Mouse (Mus musculus): Measurements from ENCODE around the gene Abcg1. TPM values are rescaled to one million over a fixed set of nuclear protein-coding genes. Genes with fewer than 3 reads are reported as not detected.

Abcg1 gene
- polyA plus RNA-seq (2015; fragmentation: Nextera tagmentation; extraction: Ambion mirVana): 9.7 and 13.9 TPM in 2 replicates

GRCm38 (mm10) chr17:31057151-31057890, at the start of gene Abcg1:
Gene Abcg1, plus strand, starts transcription at chr17:31057675.

GRCm38 (mm10) chr17:31129452-31129851, 72.0 kb downstream of the Abcg1 start, which contains the start of gene Tff3:
Gene Tff3, minus strand, starts transcription at chr17:31129646.

GRCm38 (mm10) chr17:31144040-31145037, 86.9 kb downstream of the Abcg1 start, which contains the start of gene Tff2:
Gene Tff2, minus strand, starts transcription at chr17:31144282.

GRCm38 (mm10) chr17:31165127-31165526, 107.7 kb downstream of the Abcg1 start, which contains the start of gene Tff1:
Gene Tff1, minus strand, starts transcription at chr17:31165277.

Other genes starting within 250 kb of the Abcg1 start
- gene Glp1r, start 155.9 kb upstream of the Abcg1 start, polyA plus RNA-seq (2015; fragmentation: Nextera tagmentation; extraction: Ambion mirVana): not detected in 2 replicates
- 0.21 TPM in 1 of 2 replicates, not detected in the other for gene Umodl1, start 103.0 kb upstream of the Abcg1 start, polyA plus RNA-seq (2015; fragmentation: Nextera tagmentation; extraction: Ambion mirVana)
- gene Tff3, start 72.0 kb downstream of the Abcg1 start, polyA plus RNA-seq (2015; fragmentation: Nextera tagmentation; extraction: Ambion mirVana): 0.91 TPM in 1 of 2 replicates, not detected in the other
- 0.47 and 1.6 TPM in 2 replicates for gene Tff2, start 86.6 kb downstream of the Abcg1 start, polyA plus RNA-seq (2015; fragmentation: Nextera tagmentation; extraction: Ambion mirVana)
- gene Tff1, start 107.6 kb downstream of the Abcg1 start, polyA plus RNA-seq (2015; fragmentation: Nextera tagmentation; extraction: Ambion mirVana): 0.54 and 0.72 TPM in 2 replicates
- gene Tmprss3, start 141.3 kb downstream of the Abcg1 start, polyA plus RNA-seq (2015; fragmentation: Nextera tagmentation; extraction: Ambion mirVana): 0.32 and 0.57 TPM in 2 replicates
- 12.5 and 13.6 TPM in 2 replicates for gene Ubash3a, start 150.2 kb downstream of the Abcg1 start, polyA plus RNA-seq (2015; fragmentation: Nextera tagmentation; extraction: Ambion mirVana)
- 0.79 and 1.2 TPM in 2 replicates for gene Rsph1, start 219.7 kb downstream of the Abcg1 start, polyA plus RNA-seq (2015; fragmentation: Nextera tagmentation; extraction: Ambion mirVana)
- 3.1 and 3.7 TPM in 2 replicates for gene Slc37a1, start 229.1 kb downstream of the Abcg1 start, polyA plus RNA-seq (2015; fragmentation: Nextera tagmentation; extraction: Ambion mirVana)

All from spleen, postnatal 0 days (tissue).